Mouse (Mus musculus) regulatory T cell (primary cell): ENCODE measurements around the gene Dock9.

ENCODE experiments used
- in situ Hi-C: fragments of 300-600 bp; cut with MboI, MseI; formaldehyde crosslinking; loops from one replicate; pipeline ENCODE4 v1.15.1; 2025; ENCODE audit warnings: high pct_unique_total_duplicates

The Dock9 gene

GRCm38 (mm10) chr14:121585906-121586765 lies 211.5 kb downstream of the Dock9 start:
- in situ Hi-C loops = no loop called here

GRCm38 (mm10) chr14:121579055-121579454 lies 218.6 kb downstream of the Dock9 start:
- in situ Hi-C loops = loop anchor here (10.0 kb wide), 1 partner anchor 304 kb away; no protein-coding TSS in a partner anchor

- in situ Hi-C loops = loop anchor here (5.0 to 10.0 kb wide), 2 partner anchors 101 to 299 kb away; no protein-coding TSS in a partner anchor
Observed at GRCm38 (mm10) chr14:121573391-121573790, 224.2 kb downstream of the Dock9 start.

GRCm38 (mm10) chr14:121566794-121567201 lies 230.8 kb downstream of the Dock9 start:
- in situ Hi-C loops = no loop called here

- in situ Hi-C loops = no loop called here
Observed at GRCm38 (mm10) chr14:121565930-121566329, 231.7 kb downstream of the Dock9 start.

- in situ Hi-C loops = no loop called here
Observed at GRCm38 (mm10) chr14:121564656-121565055, 233.0 kb downstream of the Dock9 start.

- in situ Hi-C loops = no loop called here
Observed at GRCm38 (mm10) chr14:121563954-121564353, 233.7 kb downstream of the Dock9 start.

- in situ Hi-C loops = no loop called here
Observed at GRCm38 (mm10) chr14:121559026-121559425, 238.6 kb downstream of the Dock9 start.

GRCm38 (mm10) chr14:121556401-121557315 lies 241.0 kb downstream of the Dock9 start:
- in situ Hi-C loops = no loop called here

- in situ Hi-C loops = no loop called here
Observed at GRCm38 (mm10) chr14:121553785-121554184, 243.9 kb downstream of the Dock9 start.

- in situ Hi-C loops = no loop called here
Observed at GRCm38 (mm10) chr14:121552586-121552985, 245.1 kb downstream of the Dock9 start.

- in situ Hi-C loops = no loop called here
Observed at GRCm38 (mm10) chr14:121549834-121550233, 247.8 kb downstream of the Dock9 start.

GRCm38 (mm10) chr14:121547745-121548144 lies 249.9 kb downstream of the Dock9 start:
- in situ Hi-C loops = no loop called here

- in situ Hi-C loops = no loop called here
Observed at GRCm38 (mm10) chr14:121546621-121547020, 251.0 kb downstream of the Dock9 start.

GRCm38 (mm10) chr14:121545551-121546331 lies 251.9 kb downstream of the Dock9 start:
- in situ Hi-C loops = no loop called here

- in situ Hi-C loops = no loop called here
Observed at GRCm38 (mm10) chr14:121541262-121541661, 256.4 kb downstream of the Dock9 start.

GRCm38 (mm10) chr14:121534501-121534900 lies 263.1 kb downstream of the Dock9 start:
- in situ Hi-C loops = no loop called here

- in situ Hi-C loops = no loop called here
Observed at GRCm38 (mm10) chr14:121530853-121531252, 266.8 kb downstream of the Dock9 start.

- in situ Hi-C loops = no loop called here
Observed at GRCm38 (mm10) chr14:121527883-121528282, 269.8 kb downstream of the Dock9 start.

- in situ Hi-C loops = no loop called here
Observed at GRCm38 (mm10) chr14:121527201-121527600, 270.4 kb downstream of the Dock9 start.

- in situ Hi-C loops = no loop called here
Observed at GRCm38 (mm10) chr14:121521709-121522108, 275.9 kb downstream of the Dock9 start.
